Mouse (Mus musculus): ENCODE measurements around the gene Scube2. TPM values are rescaled to one million over a fixed set of nuclear protein-coding genes. Genes with fewer than 3 reads are reported as not detected.

The Scube2 gene
- polyA plus RNA-seq, 1 experiment from 2014 or later = 1.7 TPM

GRCm38 (mm10) chr7:109790818-109791217, 74.7 kb downstream of the Scube2 start:
- H3K4me2 ChIP-seq (replicated peaks) = no peak overlapping the region
- H3K36me3 ChIP-seq = no peaks in the 10 kb centered on the region
- no peaks in the 10 kb centered on the region for H3K9me3 ChIP-seq
- H3K9ac ChIP-seq (replicated peaks) = no peak overlapping the region
- H3K4me1 ChIP-seq = no peaks in the 10 kb centered on the region
- 0 out of 2 replicates have a peak, but pooled peaks cover 4% of the 10 kb centered on the region for H3K27me3 ChIP-seq
- no peak overlapping the region for H3K4me3 ChIP-seq
- ATAC-seq (ENCODE audit: low FRiP score, low read depth) = no peak
- H3K27ac ChIP-seq (replicated peaks) = no peak overlapping the region
- WGBS = 81% methylated on average over 3 of the region's 3 CpGs

GRCm38 (mm10) chr7:109787860-109788259, 77.6 kb downstream of the Scube2 start:
- H3K4me2 ChIP-seq (replicated peaks) = no peak overlapping the region
- peaks cover 15% of the 10 kb centered on the region for H3K27me3 ChIP-seq
- 93% methylated on average over 2 of the region's 2 CpGs for WGBS
- no peak for ATAC-seq (ENCODE audit: low FRiP score, low read depth)
- H3K9ac ChIP-seq (replicated peaks) = no peak overlapping the region
- no peaks in the 10 kb centered on the region for H3K36me3 ChIP-seq
- no peak overlapping the region for H3K4me3 ChIP-seq
- H3K27ac ChIP-seq (replicated peaks) = no peak overlapping the region
- H3K4me1 ChIP-seq = no peaks in the 10 kb centered on the region
- H3K9me3 ChIP-seq = no peaks in the 10 kb centered on the region

GRCm38 (mm10) chr7:109783281-109783680, 82.2 kb downstream of the Scube2 start:
- no peak overlapping the region for H3K27ac ChIP-seq (replicated peaks)
- WGBS = 69% methylated on average over 7 of the region's 7 CpGs
- H3K4me3 ChIP-seq = no peak overlapping the region
- no peak overlapping the region for H3K4me2 ChIP-seq (replicated peaks)
- peaks cover 13% of the 10 kb centered on the region for H3K4me1 ChIP-seq
- no peaks in the 10 kb centered on the region for H3K9me3 ChIP-seq
- H3K36me3 ChIP-seq = no peaks in the 10 kb centered on the region
- peaks cover 45% of the 10 kb centered on the region for H3K27me3 ChIP-seq
- H3K9ac ChIP-seq (replicated peaks) = no peak overlapping the region
- ATAC-seq (ENCODE audit: low FRiP score, low read depth) = no peak

- no peak within 1 kb of the TSS for H3K27ac ChIP-seq (replicated peaks)
- under 1% methylated on average over 52 of the region's 52 CpGs for WGBS
- peak; percentile 93 for ATAC-seq (ENCODE audit: low FRiP score, low read depth)
- H3K9me3 ChIP-seq = no peaks in the 10 kb centered on the region
- peak within 1 kb of the TSS; percentile 59 for H3K4me3 ChIP-seq
- H3K36me3 ChIP-seq = no peaks in the 10 kb centered on the region
- H3K27me3 ChIP-seq = peaks cover 45% of the 10 kb centered on the region
- peak within 1 kb of the TSS; percentile 64 for H3K9ac ChIP-seq (replicated peaks)
- peaks cover 13% of the 10 kb centered on the region for H3K4me1 ChIP-seq
- peak within 1 kb of the TSS; percentile 99 for H3K4me2 ChIP-seq (replicated peaks)
Observed at GRCm38 (mm10) chr7:109781470-109782203, 83.8 kb downstream of the Scube2 start, which contains the start of gene Nrip3. Gene Nrip3, minus strand, starts transcription at chr7:109782025.

- WGBS = 4% methylated on average over 18 of the region's 24 CpGs
- ATAC-seq (ENCODE audit: low FRiP score, low read depth) = peak; percentile 69
- Histone ChIP-seq H3K36me3 (no peaks in the 10 kb centered on the region), H3K9me3 (no peaks in the 10 kb centered on the region), H3K9ac (replicated peaks) (peak overlapping the region; percentile 64), H3K4me3 (peak overlapping the region; percentile 59), H3K4me2 (replicated peaks) (peak overlapping the region; percentile 99), H3K27me3 (peaks cover 45% of the 10 kb centered on the region), H3K27ac (replicated peaks) (no peak overlapping the region), H3K4me1 (peaks cover 13% of the 10 kb centered on the region)
Observed at GRCm38 (mm10) chr7:109781087-109781469, 84.4 kb downstream of the Scube2 start.

- H3K9me3 ChIP-seq = no peaks in the 10 kb centered on the region
- H3K4me3 ChIP-seq = no peak overlapping the region
- no peaks in the 10 kb centered on the region for H3K4me1 ChIP-seq
- no peaks in the 10 kb centered on the region for H3K36me3 ChIP-seq
- H3K9ac ChIP-seq (replicated peaks) = no peak overlapping the region
- H3K27ac ChIP-seq (replicated peaks) = no peak overlapping the region
- no peak overlapping the region for H3K4me2 ChIP-seq (replicated peaks)
- no peak for ATAC-seq (ENCODE audit: low FRiP score, low read depth)
- H3K27me3 ChIP-seq = no peaks in the 10 kb centered on the region
Observed at GRCm38 (mm10) chr7:109772251-109772650, 93.2 kb downstream of the Scube2 start.

GRCm38 (mm10) chr7:109768699-109769383, 96.6 kb downstream of the Scube2 start:
- no peaks in the 10 kb centered on the region for H3K36me3 ChIP-seq
- no peaks in the 10 kb centered on the region for H3K4me1 ChIP-seq
- H3K4me2 ChIP-seq (replicated peaks) = no peak overlapping the region
- ATAC-seq (ENCODE audit: low FRiP score, low read depth) = no peak
- H3K9me3 ChIP-seq = no peaks in the 10 kb centered on the region
- no peak overlapping the region for H3K27ac ChIP-seq (replicated peaks)
- no peak overlapping the region for H3K9ac ChIP-seq (replicated peaks)
- no peak overlapping the region for H3K4me3 ChIP-seq
- H3K27me3 ChIP-seq = no peaks in the 10 kb centered on the region
- WGBS = 56% methylated on average over 2 of the region's 2 CpGs

GRCm38 (mm10) chr7:109767575-109768350, 97.7 kb downstream of the Scube2 start:
- Histone ChIP-seq H3K4me2 (replicated peaks) (no peak overlapping the region), H3K36me3 (no peaks in the 10 kb centered on the region), H3K9me3 (no peaks in the 10 kb centered on the region), H3K9ac (replicated peaks) (no peak overlapping the region), H3K27ac (replicated peaks) (no peak overlapping the region), H3K27me3 (no peaks in the 10 kb centered on the region), H3K4me3 (no peak overlapping the region), H3K4me1 (no peaks in the 10 kb centered on the region)
- ATAC-seq (ENCODE audit: low FRiP score, low read depth) = no peak
- WGBS = 83% methylated on average over 7 of the region's 7 CpGs

GRCm38 (mm10) chr7:109764009-109764408, 101.5 kb downstream of the Scube2 start:
- 75% methylated on average over 2 of the region's 2 CpGs for WGBS
- no peak for ATAC-seq (ENCODE audit: low FRiP score, low read depth)
- Histone ChIP-seq H3K27me3 (no peaks in the 10 kb centered on the region), H3K36me3 (no peaks in the 10 kb centered on the region), H3K9ac (replicated peaks) (no peak overlapping the region), H3K9me3 (no peaks in the 10 kb centered on the region), H3K4me3 (no peak overlapping the region), H3K27ac (replicated peaks) (no peak overlapping the region), H3K4me2 (replicated peaks) (no peak overlapping the region), H3K4me1 (no peaks in the 10 kb centered on the region)

GRCm38 (mm10) chr7:109756291-109756690, 109.2 kb downstream of the Scube2 start:
- Histone ChIP-seq H3K4me3 (no peak overlapping the region), H3K27me3 (no peaks in the 10 kb centered on the region), H3K9me3 (no peaks in the 10 kb centered on the region), H3K4me1 (peaks cover 14% of the 10 kb centered on the region), H3K27ac (replicated peaks) (no peak overlapping the region), H3K4me2 (replicated peaks) (no peak overlapping the region), H3K36me3 (no peaks in the 10 kb centered on the region), H3K9ac (replicated peaks) (no peak overlapping the region)
- no peak for ATAC-seq (ENCODE audit: low FRiP score, low read depth)
- WGBS = 86% methylated on average over 3 of the region's 3 CpGs

GRCm38 (mm10) chr7:109754034-109754433, 111.4 kb downstream of the Scube2 start:
- Histone ChIP-seq H3K4me1 (peaks cover 15% of the 10 kb centered on the region), H3K27ac (replicated peaks) (no peak overlapping the region), H3K27me3 (no peaks in the 10 kb centered on the region), H3K9ac (replicated peaks) (no peak overlapping the region), H3K4me2 (replicated peaks) (no peak overlapping the region), H3K4me3 (no peak overlapping the region), H3K36me3 (peaks cover under 1% of the 10 kb centered on the region; the same call in 1 of the 2 replicates), H3K9me3 (no peaks in the 10 kb centered on the region)
- ATAC-seq (ENCODE audit: low FRiP score, low read depth) = no peak
- WGBS = 91% methylated on average over 8 of the region's 8 CpGs

Data from midbrain, embryonic 12.5 days (tissue).